Mouse (Mus musculus) forebrain, embryonic 12.5 days (tissue): ENCODE measurements at regions not wholly inside any gene's neighbourhood (a gene's known extent, or its start where the extent isn't known, plus 50 kb on each side); places are given as distances from the start of the nearest gene placed in this dataset.

Source experiments
- ATAC-seq: fragments of 200-750 bp; cut with Nextera tagmentation; 2 replicates; pipeline ENCODE4 v1.8.0; 2017; ENCODE audit warnings: moderate TSS enrichment; ENCODE audit not compliant: low FRiP score
- H3K27ac ChIP-seq: fragments of 300-500 bp; sonication (generic); 2 replicates; pipeline ENCODE4 v1.5.1; 2016; ENCODE audit warnings: mild to moderate bottlenecking
- H3K27me3 ChIP-seq: fragments of 300-500 bp; sonication (generic); 2 replicates; pipeline ENCODE4 v1.6.1; 2016; ENCODE audit warnings: mild to moderate bottlenecking
- H3K36me3 ChIP-seq: fragments of 300-500 bp; sonication (generic); replicated peaks from 2 replicates; pipeline ENCODE4 v1.6.1; 2016; ENCODE audit warnings: mild to moderate bottlenecking
- H3K4me1 ChIP-seq: fragments of 300-500 bp; sonication (generic); 2 replicates; pipeline ENCODE4 v1.6.1; 2016
- H3K4me2 ChIP-seq: fragments of 300-500 bp; sonication (generic); 2 replicates; pipeline ENCODE4 v1.6.1; 2016; ENCODE audit warnings: mild to moderate bottlenecking, moderate library complexity
- H3K4me3 ChIP-seq: fragments of 300-500 bp; sonication (generic); replicated peaks from 2 replicates; pipeline ENCODE4 v1.5.1; 2016; ENCODE audit warnings: mild to moderate bottlenecking
- H3K9ac ChIP-seq: fragments of 300-500 bp; sonication (generic); 2 replicates; pipeline ENCODE4 v1.6.1; 2016; ENCODE audit warnings: mild to moderate bottlenecking
- H3K9me3 ChIP-seq: fragments of 300-500 bp; sonication (generic); 2 replicates; pipeline ENCODE4 v1.6.1; 2016
- WGBS: fragments of 180-500 bp; shearing (Covaris S2); methylation state at CpG from one replicate; pipeline ENCODE4 v1.1.7; 2016; 5-methylcytosine and 5-hydroxymethylcytosine counted together

DNA sequence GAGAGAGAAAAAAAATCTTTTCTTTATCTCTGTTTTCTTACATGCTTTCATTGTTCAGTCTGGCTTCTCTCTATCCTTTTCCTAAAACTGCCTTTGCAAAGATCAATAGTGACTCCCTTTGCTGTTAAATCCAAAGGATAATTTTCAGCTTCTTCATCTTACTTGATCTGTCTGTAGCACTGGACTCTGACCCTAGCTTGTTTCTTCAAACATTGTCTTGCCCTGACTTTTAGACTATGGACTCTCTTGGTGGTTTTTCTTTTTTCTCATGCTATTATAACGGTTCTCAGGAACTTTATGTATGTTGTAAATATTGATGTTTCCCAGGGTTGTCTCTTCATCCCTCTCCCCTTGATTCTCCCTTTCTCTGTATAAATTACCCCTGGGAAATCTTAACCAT is 58.0 kb upstream of the Pkn2 start:
- Histone ChIP-seq H3K4me2 (no peak overlapping the region), H3K4me1 (peaks cover 9% of the 10 kb centered on the region), H3K27me3 (no peaks in the 10 kb centered on the region), H3K36me3 (no peaks in the 10 kb centered on the region), H3K9ac (no peak overlapping the region), H3K9me3 (no peaks in the 10 kb centered on the region), H3K4me3 (no peak overlapping the region), H3K27ac (no peak overlapping the region)
- 73% methylated on average over 1 of the region's 1 CpGs for WGBS
- no peak for ATAC-seq

DNA sequence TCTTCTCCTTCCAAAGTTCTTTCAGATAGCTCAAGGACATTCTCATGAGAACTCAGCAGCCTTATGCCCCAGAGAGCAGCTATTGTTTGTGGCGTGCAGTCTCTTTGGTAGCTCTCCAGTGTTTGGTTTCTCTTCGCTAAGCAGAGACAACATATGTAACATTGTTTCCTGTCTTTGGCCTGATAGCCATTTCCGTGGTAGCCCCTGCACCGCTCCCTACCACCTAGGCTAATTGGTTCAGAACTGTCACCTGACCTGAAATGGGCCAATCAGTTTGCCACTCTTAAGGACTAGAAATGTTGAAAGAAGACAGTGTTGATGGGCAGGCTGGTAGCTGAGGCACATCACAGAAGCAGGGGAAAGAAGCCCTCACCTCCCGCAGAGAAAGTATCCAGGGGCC is 54.1 kb upstream of the Pkn2 start:
- no peaks in the 10 kb centered on the region for H3K27me3 ChIP-seq
- no peak overlapping the region for H3K9ac ChIP-seq
- 72% methylated on average over 5 of the region's 5 CpGs for WGBS
- H3K4me1 ChIP-seq: no peaks in the 10 kb centered on the region
- no peak for ATAC-seq
- H3K4me2 ChIP-seq: no peak overlapping the region
- H3K9me3 ChIP-seq: no peaks in the 10 kb centered on the region
- H3K27ac ChIP-seq: no peak overlapping the region
- no peaks in the 10 kb centered on the region for H3K36me3 ChIP-seq
- H3K4me3 ChIP-seq: no peak overlapping the region

DNA sequence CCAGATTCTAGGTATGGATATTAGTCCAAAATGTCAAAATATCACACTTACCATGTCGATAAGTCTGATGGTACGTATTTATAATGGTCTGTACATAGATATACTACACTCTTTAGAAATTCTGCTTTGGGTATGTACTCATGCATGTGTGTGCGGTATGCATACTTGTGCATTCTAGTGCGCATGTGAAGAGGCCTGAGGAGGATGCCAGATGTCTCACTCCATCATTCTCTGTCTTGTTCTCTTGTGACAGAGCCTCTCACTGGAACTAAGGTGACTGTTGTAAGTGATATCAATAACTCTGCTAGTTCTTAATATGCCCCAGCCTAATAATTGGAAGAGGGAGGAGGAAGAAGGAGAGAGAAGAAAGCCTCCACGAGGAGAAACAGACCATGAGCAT is 52.5 kb upstream of the Pkn2 start:
- no peaks in the 10 kb centered on the region for H3K36me3 ChIP-seq
- 90% methylated on average over 5 of the region's 5 CpGs for WGBS
- no peak overlapping the region for H3K4me2 ChIP-seq
- H3K9ac ChIP-seq: no peak overlapping the region
- ATAC-seq: no peak
- no peaks in the 10 kb centered on the region for H3K27me3 ChIP-seq
- no peak overlapping the region for H3K27ac ChIP-seq
- H3K4me3 ChIP-seq: no peak overlapping the region
- H3K9me3 ChIP-seq: no peaks in the 10 kb centered on the region
- H3K4me1 ChIP-seq: no peaks in the 10 kb centered on the region

DNA sequence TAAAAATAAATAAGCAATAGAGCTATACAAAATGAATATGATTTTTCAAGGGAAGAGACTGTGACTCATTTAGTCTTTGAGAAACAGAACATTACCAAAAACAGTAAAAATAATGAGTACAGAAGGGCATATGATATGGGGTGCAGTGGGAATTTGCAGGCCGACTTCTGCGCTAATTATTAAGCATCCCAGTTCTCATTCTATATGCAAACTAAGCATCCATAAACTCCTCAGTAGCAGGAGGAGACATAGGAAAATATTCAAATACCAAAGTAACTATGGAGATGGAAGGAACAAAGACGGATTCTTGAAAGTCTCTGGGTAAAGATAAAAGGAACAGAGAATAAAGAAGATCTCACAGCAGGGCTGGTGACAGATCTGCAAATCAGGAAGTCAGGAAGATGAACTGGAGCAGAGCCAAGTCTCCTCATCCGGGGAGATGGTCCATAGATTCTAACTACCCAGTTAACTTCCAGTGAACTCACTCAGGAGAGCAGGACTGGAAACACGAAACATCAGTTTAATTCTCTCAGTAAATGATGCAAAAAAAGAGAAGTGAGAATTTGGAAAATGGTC is 52.0 kb upstream of the Pkn2 start:
- Histone ChIP-seq H3K27ac (no peak overlapping the region), H3K36me3 (no peaks in the 10 kb centered on the region), H3K9ac (no peak overlapping the region), H3K4me2 (no peak overlapping the region), H3K4me1 (no peaks in the 10 kb centered on the region), H3K4me3 (no peak overlapping the region), H3K9me3 (no peaks in the 10 kb centered on the region), H3K27me3 (no peaks in the 10 kb centered on the region)
- WGBS: 68% methylated on average over 5 of the region's 5 CpGs
- ATAC-seq: no peak
